ENCODE assay signal across 12 mouse cellular contexts in the genomic region with DNA sequence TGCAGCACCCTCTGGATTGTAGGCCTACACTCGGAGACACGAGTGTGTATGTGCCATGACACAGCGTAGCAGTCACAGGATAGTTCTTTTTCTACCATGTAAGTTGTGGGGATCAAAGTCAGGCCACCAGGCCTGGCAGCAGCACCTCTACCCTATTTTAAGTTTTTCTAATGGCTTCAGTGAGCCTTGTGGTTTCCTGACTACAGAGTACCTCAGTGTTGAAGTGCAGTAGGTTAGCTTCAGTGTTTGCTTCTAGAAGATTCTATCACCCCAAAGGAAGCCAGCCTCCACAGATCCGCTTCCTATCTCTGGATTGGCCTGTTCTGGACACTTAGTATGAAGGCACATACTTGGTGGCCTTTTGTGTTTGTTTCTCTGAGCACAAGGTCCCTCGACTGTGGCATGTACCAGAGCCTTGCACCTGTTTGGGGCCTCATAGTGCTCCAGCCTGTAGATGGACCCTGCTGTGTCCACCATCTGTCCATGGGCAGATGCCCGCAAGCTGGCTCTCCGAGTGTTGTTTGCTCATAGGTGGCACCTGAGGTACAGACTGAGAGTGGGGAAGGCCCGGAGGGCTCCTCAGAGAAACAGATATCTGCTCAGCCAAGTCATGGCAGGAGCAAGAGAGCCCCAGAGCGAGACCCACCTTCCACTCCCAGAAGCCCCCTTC. TPM values are rescaled to one million over a fixed set of nuclear protein-coding genes. Genes with fewer than 3 reads are reported as not detected.
DNase-seq lines count a peak whose midpoint lies in the region; ATAC-seq and TF ChIP-seq lines count a peak whose summit lies in the region.
"Had no signal": no experiment of that assay in that cellular context is flagged by ENCODE, and none has a peak within 500 bp of the region (broad histone marks: within the 10 kb centered on the region; RNA-seq: fewer than 3 reads in every experiment).

No protein-coding gene starts in this region.

- no peak for DNase-seq in thymus, adult 2 months
- DNase-seq in thymus, postnatal 4 days = no peak
- DNase-seq in cerebellum, adult 11-12 months = peak; percentile 94
- DNase-seq in cerebellum, postnatal 36 days = peak; percentile 87 to 88
- DNase-seq in ovary, adult 18-20 months (ENCODE audit: low spot score) = no peak
- DNase-seq in heart, postnatal 10 days = no peak

- intact Hi-C loops in heart, postnatal 10 days (cut with DNase I) = loop anchor here (2.0 kb wide), 1 partner anchor 31 kb away; no protein-coding TSS in a partner anchor

- peaks cover under 1% of the 10 kb centered on the region; the same call in 1 of the 2 replicates for H3K36me3 ChIP-seq in thymus, adult 2 months (ENCODE audit: control insufficient read depth, insufficient read depth, low read length)
- peaks cover 49% of the 10 kb centered on the region for H3K36me3 ChIP-seq in small intestine, adult 2 months (ENCODE audit: control insufficient read depth, insufficient read depth, low read length)
- peaks cover 75% of the 10 kb centered on the region for H3K36me3 ChIP-seq in neural tube, embryonic 15.5 days

- no peak overlapping the region for H3K4me2 ChIP-seq in neural tube, embryonic 15.5 days
- H3K4me2 ChIP-seq: heart, embryonic 15.5 days; hindbrain, embryonic 14.5 days had no signal

- 58% methylated on average over 9 of the region's 9 CpGs for WGBS in thymus, adult 2 months
- WGBS in small intestine, adult 2 months = 87% methylated on average over 9 of the region's 9 CpGs
- 93% methylated on average over 9 of the region's 9 CpGs for WGBS in neural tube, embryonic 15.5 days

- no peak overlapping the region for H3K9ac ChIP-seq in neural tube, embryonic 15.5 days (replicated peaks)
- H3K9ac ChIP-seq: heart, embryonic 15.5 days; hindbrain, embryonic 14.5 days had no signal

- no peak for ATAC-seq in neural tube, embryonic 15.5 days (ENCODE audit: low FRiP score)

- no peaks in the 10 kb centered on the region for H3K27me3 ChIP-seq in thymus, adult 2 months (ENCODE audit: control insufficient read depth, insufficient read depth, low read length)
- H3K27me3 ChIP-seq in small intestine, adult 2 months (ENCODE audit: control insufficient read depth, insufficient read depth, low read length) = no peaks in the 10 kb centered on the region
- no peaks in the 10 kb centered on the region for H3K27me3 ChIP-seq in neural tube, embryonic 15.5 days (replicated peaks)
- H3K27me3 ChIP-seq: heart, embryonic 15.5 days had no signal

- TF ChIP-seq POLR2A in thymus, adult 2 months (IDR thresholded peaks at IDR 0.05; ENCODE audit: control insufficient read depth, extremely low read depth, insufficient read depth, low read length, poor library complexity) = no peak
- no peak for TF ChIP-seq POLR2A in small intestine, adult 2 months (IDR thresholded peaks at IDR 0.05; ENCODE audit: low read depth, low read length)

- H3K4me1 ChIP-seq in thymus, adult 2 months (replicated peaks; ENCODE audit: control insufficient read depth, insufficient read depth, low read length) = peaks cover 73% of the 10 kb centered on the region
- H3K4me1 ChIP-seq in small intestine, adult 2 months (ENCODE audit: control insufficient read depth, insufficient read depth, insufficient read length, low read length) = peaks cover 21% of the 10 kb centered on the region
- H3K4me1 ChIP-seq in neural tube, embryonic 15.5 days = no peaks in the 10 kb centered on the region

- TF ChIP-seq CTCF in thymus, adult 2 months (IDR thresholded peaks at IDR 0.05; ENCODE audit: borderline replicate concordance, control insufficient read depth, extremely low read depth, insufficient read depth, low read length, poor library complexity) = no peak
- TF ChIP-seq CTCF in small intestine, adult 2 months (IDR thresholded peaks at IDR 0.05; ENCODE audit: extremely low read depth, insufficient read length, insufficient replicate concordance, low read depth, low read length) = no peak

- peak overlapping the region; percentile 79 for H3K27ac ChIP-seq in thymus, adult 2 months (ENCODE audit: control insufficient read depth, insufficient read depth, low read length)
- H3K27ac ChIP-seq in small intestine, adult 2 months (ENCODE audit: insufficient read depth, low read depth, low read length) = peak overlapping the region; percentile 5; the same call in 1 of the 2 replicates
- no peak overlapping the region for H3K27ac ChIP-seq in neural tube, embryonic 15.5 days (replicated peaks)
- H3K27ac ChIP-seq: heart, embryonic 15.5 days; hindbrain, embryonic 14.5 days had no signal

- H3K4me3 ChIP-seq in thymus, adult 2 months (ENCODE audit: control insufficient read depth, insufficient read depth, low read length) = no peak overlapping the region
- no peak overlapping the region for H3K4me3 ChIP-seq in small intestine, adult 2 months (ENCODE audit: low read depth, low read length)
- no peak overlapping the region for H3K4me3 ChIP-seq in neural tube, embryonic 15.5 days (replicated peaks)
- H3K4me3 ChIP-seq: heart, embryonic 15.5 days had no signal

- no peaks in the 10 kb centered on the region for H3K9me3 ChIP-seq in neural tube, embryonic 15.5 days (replicated peaks)
- H3K9me3 ChIP-seq: heart, embryonic 15.5 days had no signal

RNA-seq across cellular contexts. Expression of gene Gm49322, which starts 4.4 kb away (rescaled TPM):
- 7.5 and 8.1 TPM in 2 replicates for polyA plus RNA-seq in thymus, adult 2 months (2012; rRNA removed)
- polyA plus RNA-seq in small intestine, adult 2 months (2012; rRNA removed) = 1.3 and 2.2 TPM in 2 replicates
- polyA plus RNA-seq in neural tube, embryonic 15.5 days (2015; fragmentation: Nextera tagmentation; extraction: Ambion mirVana) = 3.0 and 3.2 TPM in 2 replicates
- 1 to 10 TPM in 1 of 2 experiments, under 1 TPM in 1; 0.98 to 1.2 TPM for total RNA-seq in heart, postnatal 10 days (2021)

RNA-seq across cellular contexts. Expression of gene Adat3, which starts 7.6 kb away (rescaled TPM):
- 42.9 and 48.2 TPM in 2 replicates for polyA plus RNA-seq in thymus, adult 2 months (2012; rRNA removed)
- polyA plus RNA-seq in small intestine, adult 2 months (2012; rRNA removed) = 18.2 and 23.9 TPM in 2 replicates
- 5.0 and 7.0 TPM in 2 replicates for polyA plus RNA-seq in neural tube, embryonic 15.5 days (2015; fragmentation: Nextera tagmentation; extraction: Ambion mirVana)
- 1 to 10 TPM; 1.2 to 1.8 TPM for total RNA-seq in heart, postnatal 10 days (2021)
- total RNA-seq: monocyte, adult 5-6 weeks; neutrophil, adult 5-6 weeks had no signal

RNA-seq across cellular contexts. Expression of gene Scamp4, which starts 7.6 kb away (rescaled TPM):
- polyA plus RNA-seq in thymus, adult 2 months (2012; rRNA removed) = 151 and 156 TPM in 2 replicates
- polyA plus RNA-seq in small intestine, adult 2 months (2012; rRNA removed) = 84.0 and 130 TPM in 2 replicates
- 68.2 and 79.8 TPM in 2 replicates for polyA plus RNA-seq in neural tube, embryonic 15.5 days (2015; fragmentation: Nextera tagmentation; extraction: Ambion mirVana)
- total RNA-seq in heart, postnatal 10 days (2021) = 10 to 100 TPM; 25.9 to 27.8 TPM

RNA-seq across cellular contexts. Expression of gene Csnk1g2, which starts 12.4 kb away (rescaled TPM):
- 492 and 499 TPM in 2 replicates for polyA plus RNA-seq in thymus, adult 2 months (2012; rRNA removed)
- 115 and 266 TPM in 2 replicates for polyA plus RNA-seq in small intestine, adult 2 months (2012; rRNA removed)
- 106 and 118 TPM in 2 replicates for polyA plus RNA-seq in neural tube, embryonic 15.5 days (2015; fragmentation: Nextera tagmentation; extraction: Ambion mirVana)
- total RNA-seq in heart, postnatal 10 days (2021) = 100 to 1,000 TPM; 137 to 141 TPM

RNA-seq across cellular contexts. Expression of gene Abhd17a, which starts 20.1 kb away (rescaled TPM):
- polyA plus RNA-seq in thymus, adult 2 months (2012; rRNA removed) = 310 and 359 TPM in 2 replicates
- 381 and 644 TPM in 2 replicates for polyA plus RNA-seq in small intestine, adult 2 months (2012; rRNA removed)
- 148 and 152 TPM in 2 replicates for polyA plus RNA-seq in neural tube, embryonic 15.5 days (2015; fragmentation: Nextera tagmentation; extraction: Ambion mirVana)
- total RNA-seq in heart, postnatal 10 days (2021) = 100 to 1,000 TPM in 1 of 2 experiments, 10 to 100 TPM in 1; 92.2 to 102 TPM

Comparison
In these comparisons a context has a peak if more than half of its experiments do, and no peak if none do; other contexts are left out.
1. DNase-seq: peak in cerebellum, adult 11-12 months (single experiment) and cerebellum, postnatal 36 days (2 of 2); none in thymus, adult 2 months (single experiment), thymus, postnatal 4 days (single experiment), ovary, adult 18-20 months (single experiment) and heart, postnatal 10 days (0 of 2).